Mouse (Mus musculus) right cerebral cortex, postnatal 36 days (tissue): ENCODE data around the gene Slc2a1.

Source experiments
- DNase-seq, 2 experiments: peaks; one replicate each; pipeline ENCODE4 v3.0.0; 2022; ENCODE audit warnings: low spot score in 2 of 2, mixed read lengths in 1 of 2

Gene Slc2a1

DNA sequence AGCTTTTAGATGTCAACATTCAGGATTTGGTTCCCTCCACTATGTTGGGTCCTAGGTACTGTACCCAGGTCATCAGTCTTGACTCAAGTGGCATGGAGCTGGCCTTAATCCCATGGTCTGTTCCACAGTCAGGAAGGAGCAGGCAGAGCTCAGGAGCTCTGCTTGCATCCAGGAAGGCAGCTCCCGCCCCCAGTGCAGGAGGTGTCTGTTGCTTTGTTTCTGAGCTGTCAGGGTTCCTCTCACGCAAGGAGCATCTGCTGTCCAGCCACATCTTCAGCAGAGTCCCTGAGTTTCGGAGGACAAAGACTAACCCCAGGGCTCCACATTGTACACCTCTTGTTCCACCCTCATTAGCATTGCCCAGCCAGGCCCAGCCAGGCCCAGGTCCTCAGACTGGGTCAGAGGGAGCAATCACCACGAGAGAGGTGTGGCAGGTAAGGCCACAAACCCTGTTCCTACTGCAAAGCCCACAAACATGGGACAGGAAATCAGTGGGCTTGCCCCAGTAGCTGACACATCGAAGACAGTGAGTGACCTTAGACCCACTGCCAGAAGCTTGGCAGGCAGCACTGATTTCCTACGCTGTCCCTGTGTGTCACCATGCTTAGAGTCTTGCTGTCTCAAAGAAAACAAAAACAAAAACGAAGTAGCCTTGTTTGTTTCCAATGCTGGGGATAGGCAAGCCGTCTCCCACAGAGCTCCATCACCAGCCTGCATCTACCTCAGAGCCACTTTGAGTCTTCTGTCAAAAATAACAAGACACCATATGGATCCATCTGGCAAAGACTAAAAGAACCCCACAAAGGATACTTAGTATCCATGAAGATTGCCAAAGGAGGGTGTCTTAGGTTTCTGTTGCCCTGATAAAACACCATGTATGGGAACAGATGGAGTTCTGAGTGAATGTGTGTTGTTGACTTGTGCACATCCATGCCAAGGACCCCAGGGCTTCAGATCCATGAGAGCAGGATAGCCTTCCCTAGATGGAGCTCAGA is 10.0 kb upstream of the Slc2a1 start:
- DNase-seq = no peak

- no peak for DNase-seq
These were observed 7.1 kb upstream of the Slc2a1 start for GRCm38 (mm10) chr4:119101392-119101791.

DNA sequence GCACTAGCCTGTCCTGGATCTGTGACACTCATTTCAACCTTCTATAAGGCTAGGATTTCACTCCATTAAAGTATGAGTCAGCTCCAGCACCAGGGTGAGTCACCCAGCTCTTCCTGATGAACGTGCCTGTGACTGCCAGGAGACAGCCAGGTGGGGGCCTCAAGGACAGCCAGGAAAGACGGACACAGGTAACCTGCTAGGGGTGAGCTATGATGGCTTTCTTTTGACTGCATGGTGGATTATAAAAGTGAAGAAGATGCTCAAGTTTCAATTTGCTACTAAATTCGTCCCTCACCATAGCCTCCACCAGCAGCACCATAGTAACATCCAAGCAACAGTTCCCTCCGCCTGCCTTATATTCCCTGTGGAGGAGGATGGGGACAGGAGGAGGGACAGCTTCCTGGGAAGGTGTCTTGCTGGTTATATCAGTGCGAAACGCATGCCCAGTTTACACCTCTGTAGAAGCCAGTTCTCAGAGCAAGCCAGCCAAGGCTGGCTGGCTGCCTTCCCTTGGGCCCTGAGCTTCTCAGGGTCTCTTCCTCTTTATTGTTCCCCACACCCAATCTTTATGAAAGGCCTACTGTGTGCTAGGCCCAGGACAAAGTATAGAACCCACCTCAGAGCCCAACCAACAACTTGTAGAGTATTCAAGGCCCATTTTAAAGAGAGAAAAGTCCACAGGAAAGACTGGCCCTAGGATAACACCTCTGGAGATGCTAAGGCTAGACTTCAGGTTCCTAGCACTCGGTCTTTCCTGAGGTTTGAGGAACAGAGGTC is 6.0 kb upstream of the Slc2a1 start:
- peak; percentile 52 to 77 for DNase-seq

- no peak for DNase-seq
These were observed 3.7 kb upstream of the Slc2a1 start for GRCm38 (mm10) chr4:119104847-119105246.

DNA sequence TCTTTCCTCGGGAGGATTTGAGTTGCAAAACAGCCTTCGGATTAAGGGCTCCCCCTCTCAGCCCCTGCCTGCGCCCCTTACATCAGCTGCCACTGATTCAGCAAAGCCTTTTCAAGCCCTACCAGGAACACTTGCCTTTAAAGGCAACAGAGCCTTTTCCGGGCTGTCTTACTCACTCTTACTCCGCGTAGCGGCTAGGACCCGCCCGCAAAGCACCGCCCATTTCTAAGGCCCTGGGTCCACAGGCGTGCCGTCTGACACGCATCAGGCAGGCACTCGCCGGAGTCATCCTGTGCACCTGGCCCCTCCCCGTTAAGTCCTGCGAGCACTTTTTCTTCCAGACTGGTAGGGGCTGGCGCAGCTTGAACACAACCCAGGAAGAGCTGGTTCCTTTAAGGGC is 2.8 kb upstream of the Slc2a1 start:
- DNase-seq = peak; percentile 57 to 63

DNA sequence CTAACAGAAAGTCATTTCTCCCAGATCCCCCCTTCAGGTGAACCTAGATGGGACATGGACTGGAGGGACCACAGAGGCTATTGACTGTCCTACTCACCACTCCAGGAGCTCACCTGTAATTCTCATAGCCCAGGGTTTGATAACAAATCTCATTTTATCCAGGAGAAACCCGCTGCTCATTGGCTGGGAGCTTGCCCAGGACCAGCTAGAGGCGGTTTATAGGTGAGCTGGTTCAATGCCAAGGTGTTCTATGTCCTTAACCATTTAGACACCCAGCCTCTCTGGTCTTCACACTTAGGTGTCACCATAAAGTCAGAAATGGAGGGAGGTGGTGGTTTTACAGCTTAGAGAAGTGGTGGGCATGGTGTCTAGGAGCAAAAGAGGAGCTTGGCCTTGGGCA is 644 bp upstream of the Slc2a1 start:
- DNase-seq = no peak

- no peak for DNase-seq
These were observed 1.1 kb downstream of the Slc2a1 start for GRCm38 (mm10) chr4:119109640-119110039.

DNA sequence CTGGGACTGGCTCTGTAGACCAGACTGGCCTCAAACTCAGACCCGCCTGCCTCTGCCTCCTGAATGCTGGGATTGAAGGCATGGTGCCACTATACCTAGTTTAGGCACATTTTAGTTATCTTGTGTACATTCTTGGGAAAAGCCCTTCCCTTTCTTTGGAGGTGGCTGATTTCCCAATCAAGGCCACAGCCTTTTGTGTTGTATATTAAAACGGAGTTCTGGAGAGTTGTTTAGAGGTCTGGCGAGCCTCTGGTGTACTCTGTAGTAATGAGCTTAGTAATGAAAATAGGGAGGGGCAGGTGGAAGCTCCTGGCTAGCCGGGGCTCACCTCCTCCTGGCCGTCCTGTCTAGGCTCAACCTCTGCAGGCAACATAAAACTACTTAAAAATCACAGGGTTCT is 2.0 kb downstream of the Slc2a1 start:
- no peak for DNase-seq

- DNase-seq = no peak
These were observed 2.9 kb downstream of the Slc2a1 start for GRCm38 (mm10) chr4:119111410-119111809.

GRCm38 (mm10) chr4:119112256-119112885 is 3.9 kb downstream of the Slc2a1 start:
- DNase-seq = no peak

DNA sequence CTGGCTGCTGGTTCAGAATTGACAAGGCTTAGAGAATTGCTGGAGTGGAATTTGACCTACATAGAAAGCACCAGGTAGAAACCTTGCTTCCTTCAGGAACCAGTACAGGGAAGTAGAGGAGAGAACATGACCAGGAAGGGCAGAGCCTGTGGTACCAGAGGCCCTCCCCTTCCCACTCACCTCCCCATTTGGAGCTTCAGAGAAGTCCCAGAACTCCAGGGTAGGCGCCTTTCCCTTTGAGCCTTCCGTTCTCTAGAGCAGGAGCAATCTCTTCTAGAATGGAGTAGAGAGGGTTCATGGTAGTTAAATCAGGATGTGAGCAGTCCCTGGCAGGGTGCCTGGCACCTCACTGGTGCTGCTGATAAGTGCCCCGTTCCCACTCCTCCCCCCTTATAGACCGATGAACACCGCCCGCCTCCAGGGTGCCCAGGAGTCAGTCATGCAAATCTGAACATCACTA is 7.1 kb downstream of the Slc2a1 start:
- DNase-seq = no peak

DNA sequence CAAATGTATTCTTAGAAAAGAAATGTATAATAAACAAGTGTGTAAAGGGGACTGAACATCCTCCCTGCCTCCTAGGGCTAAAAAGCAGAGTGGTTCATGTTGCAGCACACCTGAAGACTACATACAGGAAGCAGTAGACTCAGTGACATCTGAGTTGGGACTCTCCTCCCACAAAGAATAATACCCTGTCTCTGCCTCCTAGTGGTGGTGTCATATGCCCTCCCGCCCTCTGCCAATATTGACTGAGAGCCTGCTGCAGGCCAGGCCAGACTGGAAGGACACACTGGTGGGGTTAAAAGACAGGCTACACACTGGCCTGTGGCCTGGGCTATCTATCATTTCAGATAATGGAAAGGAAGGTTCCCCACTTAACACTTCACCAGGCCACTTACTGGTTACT is 7.8 kb downstream of the Slc2a1 start:
- DNase-seq = no peak

GRCm38 (mm10) chr4:119117571-119117970 is 9.1 kb downstream of the Slc2a1 start:
- no peak for DNase-seq

DNA sequence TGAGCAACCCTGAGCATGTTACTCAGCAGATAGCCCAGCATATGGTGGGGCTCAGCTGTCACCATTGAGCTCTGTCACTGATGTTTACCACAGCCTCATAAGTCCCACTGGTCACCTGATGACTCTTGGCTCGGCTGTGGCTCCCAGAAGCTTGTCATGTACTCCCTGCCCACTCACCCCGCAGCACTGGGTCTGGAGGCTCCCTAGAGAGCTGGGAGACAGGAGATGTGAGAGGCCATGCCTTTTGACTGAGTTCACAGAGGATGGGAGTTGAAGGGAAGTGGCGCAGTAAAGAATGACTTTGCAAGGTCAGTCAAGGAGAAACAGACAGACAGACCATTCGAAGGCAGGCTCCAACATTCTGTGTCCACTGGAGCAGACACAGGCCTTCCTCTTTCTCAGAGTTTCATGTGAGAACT is 10.2 kb downstream of the Slc2a1 start:
- DNase-seq = no peak

DNA sequence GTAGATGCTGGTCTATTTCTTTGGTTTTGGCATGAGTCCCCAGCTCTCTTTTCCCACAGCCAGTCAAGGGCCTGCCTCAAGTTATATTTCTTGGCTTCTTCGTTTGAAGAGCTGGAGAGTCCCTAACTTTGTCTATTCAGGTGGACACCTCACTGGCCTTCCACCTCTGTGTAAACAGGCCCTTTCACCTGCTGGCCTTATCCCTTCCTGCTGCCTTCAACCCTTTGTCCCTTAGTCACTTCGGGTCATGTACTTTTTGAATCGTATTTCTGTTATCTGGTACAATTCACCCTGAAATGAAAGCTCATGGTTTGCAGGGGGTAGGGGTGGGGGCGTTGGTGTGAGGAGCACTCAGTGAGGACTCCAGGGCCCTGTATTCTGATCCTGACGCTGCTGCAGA is 10.8 kb downstream of the Slc2a1 start:
- DNase-seq = no peak

DNA sequence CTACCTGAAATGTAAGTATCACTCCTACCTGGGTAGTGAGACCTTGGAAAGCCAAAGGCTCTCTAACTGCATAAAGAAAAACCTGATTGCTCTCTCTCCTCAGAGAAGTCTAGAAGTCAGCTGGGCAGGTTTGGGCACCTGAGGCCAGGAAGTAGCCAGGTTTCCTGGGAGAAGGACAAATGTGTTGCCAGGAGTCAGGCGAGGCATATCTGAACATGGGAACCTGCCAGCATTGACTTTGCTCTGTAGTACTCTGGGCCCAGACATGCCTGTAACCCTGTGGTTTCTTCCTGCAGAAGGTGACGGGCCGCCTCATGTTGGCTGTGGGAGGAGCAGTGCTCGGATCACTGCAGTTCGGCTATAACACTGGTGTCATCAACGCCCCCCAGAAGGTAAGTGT is 11.6 kb downstream of the Slc2a1 start:
- no peak for DNase-seq

DNA sequence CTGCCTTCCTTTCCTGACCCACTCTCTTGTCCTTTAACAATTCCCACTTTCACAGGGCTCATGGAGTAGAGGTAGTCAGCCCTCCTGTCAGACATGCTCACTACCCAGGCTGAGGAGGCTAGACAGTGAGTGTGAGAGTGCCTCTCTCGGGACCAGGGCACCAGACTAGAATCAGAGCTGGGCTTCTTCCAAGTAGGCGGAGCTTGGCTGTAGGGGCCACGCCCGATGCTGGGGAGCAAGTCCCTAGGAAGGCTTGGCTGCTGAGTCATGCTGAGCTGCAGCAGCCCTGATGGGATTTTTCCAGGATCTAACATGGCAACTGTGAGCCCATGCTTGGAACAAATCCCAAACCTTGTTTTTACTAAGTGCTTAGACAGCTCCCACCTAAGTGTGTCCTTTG is 12.7 kb downstream of the Slc2a1 start:
- peak in 1 of 2 experiments; percentile 32 for DNase-seq

- no peak for DNase-seq
These were observed 16.3 kb downstream of the Slc2a1 start for GRCm38 (mm10) chr4:119124771-119125273.

GRCm38 (mm10) chr4:119125577-119126270 is 17.2 kb downstream of the Slc2a1 start:
- DNase-seq = no peak

GRCm38 (mm10) chr4:119127229-119127628 is 18.7 kb downstream of the Slc2a1 start:
- DNase-seq = no peak

DNA sequence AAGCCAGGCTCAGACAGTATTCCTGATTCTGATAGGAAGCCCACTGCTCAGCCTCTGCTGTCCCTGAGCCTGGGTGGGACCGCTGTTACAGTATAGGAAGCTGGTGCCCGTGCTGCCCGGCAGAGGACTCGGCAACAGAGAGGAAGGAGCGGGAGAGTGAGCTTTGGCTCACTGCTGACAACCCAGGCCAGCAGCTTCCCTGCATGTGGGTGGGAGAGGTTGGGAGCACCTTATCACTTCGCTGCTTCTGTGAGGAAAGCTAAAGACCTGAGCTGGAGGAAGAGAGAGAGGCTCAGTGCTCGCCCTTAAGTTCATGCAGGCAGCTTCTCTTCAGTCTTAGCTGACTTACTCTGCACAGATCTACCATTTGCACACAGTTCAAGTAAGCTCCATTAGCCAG is 20.0 kb downstream of the Slc2a1 start:
- DNase-seq = no peak
